Mouse (Mus musculus) CH12.LX (cell line): Measurements from ENCODE around the gene Pskh1.

Source experiments
- JUND ChIP-seq: conservative IDR thresholded peaks from 2 replicates; pipeline ENCODE4 v1.6.1; 2011; ENCODE audit warnings: low read depth, low read length, improper control_type of control experiment
- MAX ChIP-seq: IDR thresholded peaks from 2 replicates; pipeline ENCODE4 v1.6.1; 2011; ENCODE audit warnings: low read length, improper control_type of control experiment
- POLR2A ChIP-seq: IDR thresholded peaks from 2 replicates; pipeline ENCODE4 v1.6.1; 2011; ENCODE audit warnings: low read depth, mild to moderate bottlenecking, improper control_type of control experiment, low read length

DNA sequence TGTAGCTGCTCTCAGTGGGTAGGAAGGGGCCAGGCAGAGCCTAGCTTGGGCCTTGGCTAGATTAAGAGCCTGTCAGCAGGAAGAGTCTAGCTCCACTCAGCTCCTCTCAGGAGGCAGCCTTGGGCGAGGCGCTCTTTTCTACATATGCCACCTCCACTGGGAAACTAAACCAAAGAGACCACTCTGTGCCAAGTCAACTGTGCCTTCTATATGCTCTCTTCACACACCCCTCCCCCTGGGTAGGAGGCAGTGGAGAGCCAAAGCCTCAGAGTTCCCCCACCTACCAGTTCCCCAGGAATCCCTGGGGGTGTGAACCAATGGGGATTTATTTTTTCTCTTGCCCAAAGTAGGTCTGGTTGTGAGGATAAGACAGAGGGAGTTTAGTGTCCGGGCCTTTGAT, 31.0 kb downstream of the Pskh1 start:
- TF ChIP-seq MAX (no peak), POLR2A (no peak), JUND (no peak)
